Mouse (Mus musculus) C2C12 (cell line): ENCODE results near the gene Eya2. TPM values are rescaled to one million over a fixed set of nuclear protein-coding genes. Genes with fewer than 3 reads are reported as not detected.

ENCODE experiments used
- H3K27me3 ChIP-seq: one replicate; pipeline ENCODE4 v1.6.1; 2011; ENCODE audit not compliant: control insufficient read depth, insufficient read depth, insufficient read length
- H3K36me3 ChIP-seq: one replicate; pipeline ENCODE4 v1.6.1; 2011; ENCODE audit not compliant: control insufficient read depth, insufficient read depth
- H3K4me3 ChIP-seq: one replicate; pipeline ENCODE4 v1.5.1; 2011; ENCODE audit warnings: mild to moderate bottlenecking, control low read depth; ENCODE audit not compliant: poor library complexity, insufficient read depth, severe bottlenecking
- H3K79me2 ChIP-seq: one replicate; pipeline ENCODE4 v1.6.1; 2011; ENCODE audit not compliant: control insufficient read depth, insufficient read depth
- H3K79me3 ChIP-seq: one replicate; pipeline ENCODE4 v1.6.1; 2011; ENCODE audit warnings: low read depth, control low read depth
- H3ac ChIP-seq: one replicate; pipeline ENCODE3; 2011; ENCODE audit warnings: low read depth; ENCODE audit not compliant: control insufficient read depth, insufficient read length
- CEBPB ChIP-seq: IDR thresholded peaks from one replicate; pipeline ENCODE4 v1.6.1; 2011; ENCODE audit warnings: low read depth, mild to moderate bottlenecking, control low read depth, moderate library complexity
- CTCF ChIP-seq: IDR thresholded peaks from one replicate; pipeline ENCODE4 v1.5.1; 2011; ENCODE audit not compliant: control insufficient read depth, insufficient read depth, insufficient read length
- FOSL1 ChIP-seq: IDR thresholded peaks from one replicate; pipeline ENCODE4 v1.8.0; 2011; ENCODE audit warnings: mild to moderate bottlenecking, low read length; ENCODE audit not compliant: poor library complexity, insufficient read depth, severe bottlenecking
- MAX ChIP-seq: IDR thresholded peaks from one replicate; pipeline ENCODE4 v1.6.1; 2011; ENCODE audit warnings: mild to moderate bottlenecking, control low read depth
- MYOD1 ChIP-seq: IDR thresholded peaks from one replicate; pipeline ENCODE4 v1.6.1; 2011; ENCODE audit warnings: low read depth; ENCODE audit not compliant: control insufficient read depth, insufficient read length
- MYOG ChIP-seq: IDR thresholded peaks from one replicate; pipeline ENCODE4 v1.6.1; 2011; ENCODE audit not compliant: control insufficient read depth, insufficient read length; ENCODE audit errors: extremely low read depth
- USF1 ChIP-seq: IDR thresholded peaks from one replicate; pipeline ENCODE4 v1.6.1; 2011; ENCODE audit warnings: low read depth, mild to moderate bottlenecking, control low read depth, moderate library complexity
- polyA plus RNA-seq: library from polyadenylated mRNA; unstranded; fragments of >200 nt; fragmentation: generic; extraction: Trizol; gene quantifications from one replicate; pipeline ENCODE4 v1.2.1, GENCODE M21; 2012; ENCODE audit warnings: missing spikeins

Eya2 gene
- polyA plus RNA-seq, 1 experiment = 0.19 TPM

- TF ChIP-seq USF1 (no peak), CTCF (no peak), CEBPB (no peak), FOSL1 (no peak), MAX (no peak), MYOD1 (no peak), MYOG (no peak)
- no peak overlapping the region for H3K4me3 ChIP-seq
- H3K79me3 ChIP-seq = no peaks in the 10 kb centered on the region
These were observed 58.4 kb downstream of the Eya2 start for GRCm38 (mm10) chr2:165653001-165653921.

GRCm38 (mm10) chr2:165654151-165654550, 59.3 kb downstream of the Eya2 start:
- H3K79me3 ChIP-seq = no peaks in the 10 kb centered on the region
- H3K27me3 ChIP-seq = peaks cover 10% of the 10 kb centered on the region
- H3K79me2 ChIP-seq = no peaks in the 10 kb centered on the region
- H3K36me3 ChIP-seq = no peaks in the 10 kb centered on the region
- no peak overlapping the region for H3ac ChIP-seq
- TF ChIP-seq CEBPB = no peak
- no peak for TF ChIP-seq FOSL1
- H3K4me3 ChIP-seq = no peak overlapping the region

More at GRCm38 (mm10) chr2:165653001-165653921, 58.4 kb downstream of the Eya2 start:
- Histone ChIP-seq H3ac (no peak overlapping the region), H3K36me3 (no peaks in the 10 kb centered on the region), H3K27me3 (peaks cover 11% of the 10 kb centered on the region), H3K79me2 (no peaks in the 10 kb centered on the region)

DNA sequence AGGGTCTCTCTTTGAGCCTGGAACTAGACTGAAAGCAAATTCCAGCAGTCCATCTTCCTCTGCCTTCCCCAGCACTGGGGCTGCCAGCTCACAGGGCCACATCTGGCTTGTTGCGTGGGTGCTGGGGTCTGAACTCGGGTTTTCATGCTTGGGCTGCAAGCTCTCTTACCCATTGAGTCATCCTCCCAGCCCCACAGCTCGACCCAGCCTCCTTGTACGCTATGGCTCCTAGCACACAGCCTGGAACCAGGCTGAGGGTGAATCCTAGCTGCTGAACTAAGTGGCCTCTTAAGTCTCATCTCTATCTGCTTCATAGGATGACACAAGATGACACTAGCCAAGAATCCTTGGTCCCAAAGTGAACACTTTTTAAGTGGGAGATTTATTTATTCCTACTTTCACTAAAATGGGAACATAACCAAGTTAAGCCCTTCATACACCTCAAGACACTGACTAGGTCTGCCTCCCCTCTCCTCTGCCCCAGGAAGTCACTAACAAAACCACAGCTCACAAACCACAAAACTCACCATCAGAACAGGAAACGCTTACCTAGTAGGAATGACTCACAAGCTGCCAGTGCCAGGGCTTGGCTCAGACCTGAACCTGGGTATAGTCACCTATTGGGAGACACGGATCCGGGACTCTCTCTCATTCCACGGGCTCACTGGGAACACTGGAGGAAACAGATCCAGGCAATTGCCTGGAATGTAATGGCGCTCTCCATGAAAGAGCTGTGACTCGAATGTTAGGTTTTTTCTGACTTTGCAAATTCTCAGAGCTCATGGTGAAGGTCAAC, 60.1 kb downstream of the Eya2 start:
- TF ChIP-seq FOSL1 (peak; percentile 3), MYOG (no peak)
- Histone ChIP-seq H3ac (no peak overlapping the region), H3K36me3 (no peaks in the 10 kb centered on the region), H3K79me3 (no peaks in the 10 kb centered on the region), H3K79me2 (no peaks in the 10 kb centered on the region), H3K4me3 (no peak overlapping the region), H3K27me3 (peaks cover 13% of the 10 kb centered on the region)

DNA sequence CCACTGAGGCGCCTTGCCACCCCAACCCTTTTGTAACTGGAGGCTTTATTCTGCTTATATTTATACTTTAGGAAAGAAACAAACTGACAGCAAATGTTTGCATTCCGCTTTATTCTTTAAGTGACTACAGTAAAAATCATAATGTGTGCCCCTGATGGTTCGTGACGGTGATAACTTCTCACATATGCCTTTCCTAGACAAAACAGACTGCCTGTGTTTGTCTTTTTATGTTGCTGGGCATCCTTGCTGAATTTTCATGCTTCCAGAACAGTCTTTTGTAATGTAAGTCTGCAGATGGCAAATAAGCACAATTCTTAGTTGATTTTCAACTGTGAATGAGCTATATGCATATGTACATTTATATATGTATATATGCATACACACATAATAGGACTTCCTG, 61.7 kb downstream of the Eya2 start:
- Histone ChIP-seq H3K27me3 (peaks cover 11% of the 10 kb centered on the region), H3ac (no peak overlapping the region), H3K4me3 (no peak overlapping the region), H3K79me3 (no peaks in the 10 kb centered on the region), H3K36me3 (no peaks in the 10 kb centered on the region), H3K79me2 (no peaks in the 10 kb centered on the region)
- TF ChIP-seq CTCF = no peak
- TF ChIP-seq MYOG = no peak
- TF ChIP-seq CEBPB = no peak
- TF ChIP-seq MAX = no peak
- no peak for TF ChIP-seq MYOD1
- TF ChIP-seq FOSL1 = no peak
- TF ChIP-seq USF1 = no peak

DNA sequence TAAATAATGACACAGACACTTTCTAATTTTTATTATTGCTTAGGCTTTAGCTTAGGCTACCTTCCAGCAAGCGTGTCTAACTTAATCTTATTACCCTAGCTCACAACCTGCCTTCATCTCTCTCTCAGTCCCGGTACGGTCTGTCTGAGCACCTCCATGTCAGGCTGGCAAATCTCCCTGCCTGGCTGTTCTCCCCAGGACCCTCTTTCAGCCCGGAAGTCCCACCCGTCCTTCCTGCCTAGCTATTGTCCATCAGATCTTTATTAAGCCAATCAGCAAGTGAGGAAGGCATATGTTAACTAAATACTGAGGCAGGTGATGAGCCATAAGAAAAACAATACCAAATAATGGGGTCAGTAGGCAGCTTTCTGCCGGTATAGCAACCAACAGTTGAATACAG, 62.1 kb downstream of the Eya2 start:
- Histone ChIP-seq H3K36me3 (no peaks in the 10 kb centered on the region), H3K27me3 (peaks cover 13% of the 10 kb centered on the region), H3K79me3 (no peaks in the 10 kb centered on the region), H3K79me2 (no peaks in the 10 kb centered on the region), H3ac (no peak overlapping the region), H3K4me3 (no peak overlapping the region)
- TF ChIP-seq CTCF = no peak
- TF ChIP-seq CEBPB = no peak
- no peak for TF ChIP-seq FOSL1
- TF ChIP-seq MYOD1 = no peak
